Mouse (Mus musculus) adrenal gland, adult 18-20 months (tissue): ENCODE measurements around the gene Dnajc15. TPM values are rescaled to one million over a fixed set of nuclear protein-coding genes. Genes with fewer than 3 reads are reported as not detected.
"Not testable (repeated sequence)": the region's sequence is repeated elsewhere in the genome, so short reads cannot be mapped to it uniquely, and the experiment has no call there.

Source experiments
- DNase-seq, 2 experiments: peaks; one replicate each; pipeline ENCODE4 v3.0.0; 2021 to 2022; ENCODE audit warnings: low spot score in 2 of 2
- long read RNA-seq, 2 experiments: library from polyadenylated mRNA; stranded (forward); transcript quantifications; one replicate each; pipeline ENCODE4 v2.0.0; 2021
- total RNA-seq, 2 experiments: library from RNA; stranded (reverse); gene quantifications; 1 replicate in 1 of 2; 2 replicates in 1 of 2; pipeline ENCODE4 v1.2.3; 2021

The Dnajc15 gene
- 100 to 1,000 TPM; 345 to 346 TPM for total RNA-seq
- long read RNA-seq, experiment 1, full-length matches to known transcripts = 57 of 62 reads
- long read RNA-seq, experiment 1, partial matches to known transcripts = 1 of 62 reads
- long read RNA-seq, experiment 1, other reads (novel, unspliced or antisense) = 4 of 62 reads
- long read RNA-seq, experiment 2, full-length matches to known transcripts = 278 of 307 reads
- long read RNA-seq, experiment 2, partial matches to known transcripts = 1 of 307 reads
- long read RNA-seq, experiment 2, other reads (novel, unspliced or antisense) = 28 of 307 reads

- peak; percentile 90 to 94 for DNase-seq
These were observed at the start of gene Dnajc15 for GRCm38 (mm10) chr14:77874304-77875241. TSS of gene Dnajc15 (minus strand) at chr14:77875125.

GRCm38 (mm10) chr14:77923076-77923865, 48.3 kb upstream of the Dnajc15 start:
- DNase-seq = no peak

- no peak for DNase-seq
These were observed 46.7 kb upstream of the Dnajc15 start for GRCm38 (mm10) chr14:77921641-77922040.

- DNase-seq = no peak
These were observed 40.9 kb upstream of the Dnajc15 start for GRCm38 (mm10) chr14:77915776-77916175.

- no peak for DNase-seq
These were observed 31.7 kb upstream of the Dnajc15 start for GRCm38 (mm10) chr14:77906586-77906985.

- DNase-seq = no peak
These were observed 30.5 kb upstream of the Dnajc15 start for GRCm38 (mm10) chr14:77905466-77905865.

- DNase-seq = no peak
These were observed 29.3 kb upstream of the Dnajc15 start, which contains the start of gene Epsti1 for GRCm38 (mm10) chr14:77904171-77904762. TSS of gene Epsti1 (plus strand) at chr14:77904239.

- DNase-seq = no peak
These were observed 27.6 kb upstream of the Dnajc15 start for GRCm38 (mm10) chr14:77902541-77902940.

GRCm38 (mm10) chr14:77895951-77896350, 21.0 kb upstream of the Dnajc15 start:
- no peak for DNase-seq

GRCm38 (mm10) chr14:77889911-77890310, 15.0 kb upstream of the Dnajc15 start:
- DNase-seq = no peak

GRCm38 (mm10) chr14:77886941-77887340, 12.0 kb upstream of the Dnajc15 start:
- DNase-seq = no peak

- DNase-seq = no peak
These were observed 11.5 kb upstream of the Dnajc15 start for GRCm38 (mm10) chr14:77886376-77886775.

- DNase-seq = no peak
These were observed 7.7 kb upstream of the Dnajc15 start for GRCm38 (mm10) chr14:77882669-77883068.

- DNase-seq = no peak
These were observed 7.1 kb upstream of the Dnajc15 start for GRCm38 (mm10) chr14:77881998-77882397.

- not testable (repeated sequence) for DNase-seq
These were observed 3.0 kb upstream of the Dnajc15 start for GRCm38 (mm10) chr14:77877876-77878275.

- no peak for DNase-seq
These were observed 1.3 kb upstream of the Dnajc15 start for GRCm38 (mm10) chr14:77876199-77876598.

- DNase-seq = no peak
These were observed 3.4 kb downstream of the Dnajc15 start for GRCm38 (mm10) chr14:77871380-77871975.

GRCm38 (mm10) chr14:77870926-77871325, 4.0 kb downstream of the Dnajc15 start:
- DNase-seq = no peak

GRCm38 (mm10) chr14:77867601-77868000, 7.3 kb downstream of the Dnajc15 start:
- DNase-seq = no peak

- no peak for DNase-seq
These were observed 10.4 kb downstream of the Dnajc15 start for GRCm38 (mm10) chr14:77864510-77864909.
